Mouse (Mus musculus): ENCODE data around the gene Pes1.

- no peak for TF ChIP-seq CTCF (IDR thresholded peaks at IDR 0.05; ENCODE audit: low read depth)
- TF ChIP-seq EP300 (IDR thresholded peaks at IDR 0.05; ENCODE audit: low read depth) = no peak
Observed at GRCm38 (mm10) chr11:3931511-3932211, 32.1 kb upstream of the Pes1 start, which contains the start of gene Tcn2.

All from liver, embryonic 14.5 days (tissue).